Mouse (Mus musculus) CH12.LX (cell line): ENCODE results near the gene Otud1. TPM values are rescaled to one million over a fixed set of nuclear protein-coding genes. Genes with fewer than 3 reads are reported as not detected.

Source experiments
- DNase-seq: peaks from one replicate; pipeline ENCODE4 v3.0.0-alpha.2; 2013; ENCODE audit errors: extremely low read depth
- H3K27ac ChIP-seq: 2 replicates; pipeline ENCODE4 v1.5.1; 2012; ENCODE audit warnings: low read depth, mild to moderate bottlenecking, control low read depth, moderate library complexity; ENCODE audit not compliant: insufficient read depth
- H3K27me3 ChIP-seq: replicated peaks from 2 replicates; pipeline ENCODE3; 2012; ENCODE audit warnings: inconsistent platforms
- H3K36me3 ChIP-seq, 2 experiments: replicated peaks in 1 of 2; 2 replicates each; pipeline versions ENCODE3 to v1.6.1; 2012; ENCODE audit warnings: inconsistent platforms in 1 of 2, low read length in 1 of 2, mild to moderate bottlenecking in 1 of 2, mixed read lengths in 1 of 2, moderate library complexity in 1 of 2; ENCODE audit not compliant: control insufficient read depth in 1 of 2, insufficient read depth in 1 of 2
- H3K4me1 ChIP-seq, 2 experiments: 2 replicates each; pipeline ENCODE4 v1.6.1; 2012; ENCODE audit warnings: inconsistent platforms in 1 of 2, moderate library complexity in 1 of 2; ENCODE audit not compliant: insufficient read depth in 2 of 2, control insufficient read depth in 1 of 2
- H3K4me2 ChIP-seq: 2 replicates; pipeline ENCODE4 v1.6.1; 2012; ENCODE audit warnings: low read depth, mild to moderate bottlenecking, control low read depth; ENCODE audit not compliant: poor library complexity, insufficient read depth, severe bottlenecking
- H3K4me3 ChIP-seq, 3 experiments: fragments of 150-350 bp in 1 of 3; sonication (generic) in 1 of 3; replicated peaks in 1 of 3; 2 replicates each; pipeline versions ENCODE3 to v1.5.1; 2011 to 2012; ENCODE audit warnings: low read depth in 2 of 3, low read length in 2 of 3, mild to moderate bottlenecking in 2 of 3, moderate library complexity in 2 of 3, control low read depth in 1 of 3, improper control_type of control experiment in 1 of 3, inconsistent platforms in 1 of 3, mixed read lengths in 1 of 3; ENCODE audit not compliant: poor library complexity in 1 of 3
- H3K79me2 ChIP-seq: replicated peaks from 2 replicates; pipeline ENCODE4 v1.6.1; 2012; ENCODE audit warnings: mild to moderate bottlenecking, moderate library complexity; ENCODE audit not compliant: control insufficient read depth, poor library complexity, insufficient read depth, severe bottlenecking; ENCODE audit errors: extremely low read depth
- H3K9ac ChIP-seq: 2 replicates; pipeline ENCODE4 v1.6.1; 2012; ENCODE audit warnings: low read depth, mild to moderate bottlenecking, control low read depth, moderate library complexity; ENCODE audit not compliant: insufficient read depth
- H3K9me3 ChIP-seq: replicated peaks from 2 replicates; pipeline ENCODE3; 2012; ENCODE audit warnings: low read length, inconsistent platforms, mixed read lengths
- BHLHE40 ChIP-seq: IDR thresholded peaks from 2 replicates; pipeline ENCODE4 v1.6.1; 2011; ENCODE audit warnings: mild to moderate bottlenecking, low read depth, low read length, improper control_type of control experiment
- CHD1 ChIP-seq: IDR thresholded peaks from 2 replicates; pipeline ENCODE4 v1.6.1; 2012; ENCODE audit warnings: low read depth, low read length, improper control_type of control experiment, inconsistent platforms
- CTCF ChIP-seq, 2 experiments: IDR thresholded peaks in 1 of 2; conservative IDR thresholded peaks in 1 of 2; 2 replicates each; pipeline ENCODE4 v1.5.1; 2011 to 2012; ENCODE audit warnings: low read depth in 2 of 2, low read length in 2 of 2, improper control_type of control experiment in 1 of 2, inconsistent platforms in 1 of 2, mild to moderate bottlenecking in 1 of 2, moderate library complexity in 1 of 2
- EP300 ChIP-seq: IDR thresholded peaks from 2 replicates; pipeline ENCODE4 v1.6.1; 2011; ENCODE audit warnings: low read length, improper control_type of control experiment
- ETS1 ChIP-seq: conservative IDR thresholded peaks from 2 replicates; pipeline ENCODE4 v1.6.1; 2012; ENCODE audit warnings: low read depth, mild to moderate bottlenecking, inconsistent platforms, low read length, improper control_type of control experiment, moderate library complexity
- GABPA ChIP-seq: IDR thresholded peaks from 2 replicates; pipeline ENCODE4 v1.6.1; 2012; ENCODE audit warnings: low read depth, low read length, improper control_type of control experiment, inconsistent platforms; ENCODE audit not compliant: insufficient replicate concordance
- HCFC1 ChIP-seq: IDR thresholded peaks from 2 replicates; pipeline ENCODE4 v1.6.1; 2012; ENCODE audit warnings: low read depth, mild to moderate bottlenecking, inconsistent platforms, low read length, improper control_type of control experiment
- IRF4 ChIP-seq: IDR thresholded peaks from 2 replicates; pipeline ENCODE4 v1.6.1; 2014; ENCODE audit warnings: low read depth, mild to moderate bottlenecking, inconsistent platforms, low read length, improper control_type of control experiment
- JUN ChIP-seq: IDR thresholded peaks from 2 replicates; pipeline ENCODE4 v1.6.1; 2011; ENCODE audit warnings: low read depth, mild to moderate bottlenecking, low read length, improper control_type of control experiment, moderate library complexity; ENCODE audit not compliant: insufficient read depth
- JUND ChIP-seq: conservative IDR thresholded peaks from 2 replicates; pipeline ENCODE4 v1.6.1; 2011; ENCODE audit warnings: low read depth, low read length, improper control_type of control experiment
- MAFK ChIP-seq: IDR thresholded peaks from 2 replicates; pipeline ENCODE4 v1.6.1; 2011; ENCODE audit warnings: low read length, improper control_type of control experiment; ENCODE audit not compliant: insufficient replicate concordance
- MAX ChIP-seq: IDR thresholded peaks from 2 replicates; pipeline ENCODE4 v1.6.1; 2011; ENCODE audit warnings: low read length, improper control_type of control experiment
- MAZ ChIP-seq: IDR thresholded peaks from 2 replicates; pipeline ENCODE4 v1.6.1; 2012; ENCODE audit warnings: low read depth, mild to moderate bottlenecking, inconsistent platforms, low read length, improper control_type of control experiment, moderate library complexity
- MEF2A ChIP-seq: IDR thresholded peaks from 2 replicates; pipeline ENCODE4 v1.6.1; 2014; ENCODE audit warnings: low read depth, mild to moderate bottlenecking, inconsistent platforms, low read length, improper control_type of control experiment, borderline replicate concordance
- MYC ChIP-seq: IDR thresholded peaks from 2 replicates; pipeline ENCODE4 v1.6.1; 2011; ENCODE audit warnings: low read depth, mild to moderate bottlenecking, improper control_type of control experiment, low read length
- NELFE ChIP-seq: IDR thresholded peaks from 2 replicates; pipeline ENCODE4 v1.6.1; 2011; ENCODE audit warnings: low read depth, low read length, improper control_type of control experiment
- RAD21 ChIP-seq: IDR thresholded peaks from 2 replicates; pipeline ENCODE4 v1.6.1; 2011; ENCODE audit warnings: low read depth, mild to moderate bottlenecking, low read length, improper control_type of control experiment, moderate library complexity
- RCOR1 ChIP-seq: conservative IDR thresholded peaks from 2 replicates; pipeline ENCODE4 v1.6.1; 2012; ENCODE audit warnings: low read depth, mild to moderate bottlenecking, inconsistent platforms, low read length, improper control_type of control experiment
- SMC3 ChIP-seq: IDR thresholded peaks from 2 replicates; pipeline ENCODE4 v1.6.1; 2011; ENCODE audit warnings: low read depth, low read length, improper control_type of control experiment
- TBP ChIP-seq: conservative IDR thresholded peaks from 2 replicates; pipeline ENCODE4 v1.6.1; 2011; ENCODE audit warnings: low read depth, low read length, improper control_type of control experiment
- TCF12 ChIP-seq: IDR thresholded peaks from 2 replicates; pipeline ENCODE4 v1.6.1; 2014; ENCODE audit warnings: low read depth, mild to moderate bottlenecking, inconsistent platforms, low read length, improper control_type of control experiment
- UBTF ChIP-seq: IDR thresholded peaks from 2 replicates; pipeline ENCODE4 v1.6.1; 2012; ENCODE audit warnings: low read depth, mild to moderate bottlenecking, inconsistent platforms, low read length, improper control_type of control experiment, moderate library complexity
- ZNF384 ChIP-seq: IDR thresholded peaks from 2 replicates; pipeline ENCODE4 v1.6.1; 2012; ENCODE audit warnings: low read depth, low read length, improper control_type of control experiment, inconsistent platforms
- dilution Hi-C: fragments of 300-500 bp; cut with MboI; formaldehyde crosslinking; loops from 2 replicates; pipeline ENCODE4 v1.14.3; 2020; ENCODE audit warnings: low sequenced_read_pairs; ENCODE audit not compliant: extremely low pct_unique_long_range_greater_than_20kb, extremely low pct_ligation_motif_present
- in situ Hi-C: fragments of 300-500 bp; cut with MboI; formaldehyde crosslinking; loops from 3 replicates; pipeline ENCODE4 v1.14.3; 2019; ENCODE audit warnings: low sequenced_read_pairs, low pct_ligation_motif_present, low pct_unique_long_range_greater_than_20kb, mixed read lengths
- polyA plus RNA-seq: library from polyadenylated mRNA; unstranded; fragments of >175 nt; gene quantifications from 2 replicates; pipeline ENCODE4 v1.2.1, GENCODE M21; 2012; ENCODE audit warnings: low read depth; ENCODE audit not compliant: insufficient read length
- total RNA-seq, 2 experiments: library from RNA; depleted of rRNA; stranded (reverse); fragments of 300-350 nt in 1 of 2; fragments of >200 nt in 1 of 2; gene quantifications; 2 replicates each; pipeline ENCODE4 v1.2.3; 2012 to 2014

Otud1 gene
- total and polyA plus RNA-seq, 3 experiments = 0.13 to 1.5 (median 1.3) TPM

DNA sequence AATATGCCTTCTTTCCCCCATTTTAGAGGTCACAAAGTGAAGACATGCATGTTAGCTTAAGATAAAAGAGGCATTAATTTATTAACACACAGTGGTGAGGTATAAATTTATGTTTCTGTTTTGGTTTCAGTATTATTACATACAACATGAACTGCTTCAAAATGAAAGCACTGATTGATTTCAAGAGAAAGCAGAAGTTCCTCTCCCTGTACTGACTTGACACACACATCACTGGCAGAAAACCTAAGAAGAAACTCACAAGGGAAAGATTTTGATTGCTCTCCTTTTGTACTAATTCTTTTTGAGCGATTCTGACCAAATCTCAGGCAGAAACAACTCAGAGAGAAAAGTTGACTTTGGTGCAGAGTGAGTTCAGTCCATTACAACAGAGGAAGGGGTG, 27.0 kb upstream of the Otud1 start:
- peak overlapping the region; percentile 14; the same call in 1 of the 2 replicates for H3K4me2 ChIP-seq
- H3K27me3 ChIP-seq = no peaks in the 10 kb centered on the region
- no peak overlapping the region for H3K4me3 ChIP-seq
- in situ Hi-C loops = no loop called here
- peak; percentile 48 for DNase-seq
- dilution Hi-C loops = no loop called here
- TF ChIP-seq IRF4 = peak; percentile 94
- TF ChIP-seq RCOR1 = peak; percentile 84
- TF ChIP-seq JUN = peak; percentile 79
- no peak for TF ChIP-seq ZNF384
- no peak for TF ChIP-seq NELFE
- TF ChIP-seq EP300 = peak; percentile 97
- TF ChIP-seq MEF2A = peak; percentile 65
- no peak for TF ChIP-seq MAZ
- TF ChIP-seq TBP = no peak
- TF ChIP-seq JUND = peak; percentile 91
- TF ChIP-seq TCF12 = peak; percentile 48; the same call in 1 of the 2 replicates
- TF ChIP-seq ETS1 = peak; percentile 78
- 0 out of 2 replicates have a peak, but pooled peaks have one; percentile 27 for TF ChIP-seq MAFK
- TF ChIP-seq BHLHE40 = peak; percentile 52; the same call in 1 of the 2 replicates
- no peaks in the 10 kb centered on the region for H3K79me2 ChIP-seq
- H3K4me1 ChIP-seq = peaks cover 0 to 44% of the 10 kb centered on the region in 2 experiments; a peak in 3 of 4 replicates
- no peak overlapping the region for H3K27ac ChIP-seq
- no peaks in the 10 kb centered on the region for H3K36me3 ChIP-seq
- H3K9me3 ChIP-seq = no peaks in the 10 kb centered on the region
- no peak overlapping the region for H3K9ac ChIP-seq

- no peak overlapping the region for H3K4me3 ChIP-seq
These were observed 24.1 kb upstream of the Otud1 start for GRCm38 (mm10) chr2:19633406-19633920.

More at GRCm38 (mm10) chr2:19633406-19633920, 24.1 kb upstream of the Otud1 start:
- Histone ChIP-seq H3K27ac (no peak overlapping the region), H3K36me3 (no peaks in the 10 kb centered on the region), H3K9me3 (no peaks in the 10 kb centered on the region), H3K9ac (no peak overlapping the region), H3K27me3 (no peaks in the 10 kb centered on the region), H3K79me2 (no peaks in the 10 kb centered on the region), H3K4me2 (no peak overlapping the region), H3K4me1 (peaks cover 0 to 29% of the 10 kb centered on the region in 2 experiments; a peak in 2 of 4 replicates)
- in situ Hi-C loops (no loop called here), dilution Hi-C loops (no loop called here)
- TF ChIP-seq JUN (no peak), CTCF (conservative IDR thresholded peaks at IDR 0.05 in 1 of 2, IDR thresholded peaks at IDR 0.05 in 1 of 2; ENCODE audit: low read depth in 2 of 2, low read length in 2 of 2) (no peak), MYC (no peak), CHD1 (no peak), MAX (no peak), JUND (no peak), MAFK (no peak), BHLHE40 (no peak), MAZ (no peak), SMC3 (no peak), EP300 (no peak), UBTF (no peak), TCF12 (no peak), RAD21 (no peak), NELFE (no peak), HCFC1 (no peak), GABPA (no peak)
- DNase-seq = no peak
